Mouse (Mus musculus) hindbrain, embryonic 14.5 days (tissue): ENCODE data around the gene Arg1. TPM values are rescaled to one million over a fixed set of nuclear protein-coding genes. Genes with fewer than 3 reads are reported as not detected.

Source experiments
- ATAC-seq: fragments of 200-750 bp; cut with Nextera tagmentation; 2 replicates; pipeline ENCODE4 v1.8.0; 2017; ENCODE audit warnings: moderate number of reproducible peaks, mild to moderate bottlenecking, moderate TSS enrichment, moderate library complexity; ENCODE audit not compliant: low FRiP score
- DNase-seq: peaks from one replicate; pipeline ENCODE4 v3.0.0-alpha.2; 2015; ENCODE audit warnings: low spot score
- H3K27ac ChIP-seq: fragments of 300-500 bp; sonication (generic); 2 replicates; pipeline ENCODE4 v1.5.1; 2014; ENCODE audit warnings: mild to moderate bottlenecking, moderate library complexity
- H3K27me3 ChIP-seq: fragments of 300-500 bp; sonication (generic); 2 replicates; pipeline ENCODE4 v1.6.1; 2014; ENCODE audit warnings: mild to moderate bottlenecking, low read length, mixed read lengths; ENCODE audit not compliant: control insufficient read depth, insufficient read depth
- H3K36me3 ChIP-seq: fragments of 300-500 bp; sonication (generic); replicated peaks from 2 replicates; pipeline ENCODE4 v1.6.1; 2014; ENCODE audit not compliant: control insufficient read depth, insufficient read depth
- H3K4me1 ChIP-seq: fragments of 300-500 bp; sonication (generic); replicated peaks from 2 replicates; pipeline ENCODE4 v1.6.1; 2014; ENCODE audit warnings: antibody characterized with exemption, low read length, mixed read lengths; ENCODE audit not compliant: control insufficient read depth, insufficient read depth
- H3K4me2 ChIP-seq: fragments of 300-500 bp; sonication (generic); replicated peaks from 2 replicates; pipeline ENCODE4 v1.6.1; 2014; ENCODE audit warnings: mild to moderate bottlenecking, moderate library complexity
- H3K4me3 ChIP-seq: fragments of 300-500 bp; sonication (generic); replicated peaks from 2 replicates; pipeline ENCODE4 v1.5.1; 2014; ENCODE audit warnings: mild to moderate bottlenecking, low read length
- H3K9ac ChIP-seq: fragments of 300-500 bp; sonication (generic); 2 replicates; pipeline ENCODE4 v1.6.1; 2014
- H3K9me3 ChIP-seq: fragments of 300-500 bp; sonication (generic); 2 replicates; pipeline ENCODE4 v1.6.1; 2016; ENCODE audit warnings: low read length; ENCODE audit not compliant: control insufficient read depth
- WGBS: fragments of 180-500 bp; shearing (Covaris S2); extraction: QIAGEN DNeasy Blood & Tissue Kit; methylation state at CpG from one replicate; pipeline ENCODE4 v1.1.7; 2014; 5-methylcytosine and 5-hydroxymethylcytosine counted together
- microRNA-seq: library from miRNA; unstranded; fragments of <30 nt; microRNA quantifications from one replicate; pipeline ENCODE4, GENCODE M21; 2016
- polyA plus RNA-seq: library from polyadenylated mRNA; unstranded; fragments of >200 nt; fragmentation: Nextera tagmentation; extraction: Ambion mirVana; gene quantifications from 2 replicates; pipeline ENCODE4 v1.2.1, GENCODE M21; 2014

Arg1 gene
- polyA plus RNA-seq, 1 experiment from 2014 or later: 2.8 TPM

DNA sequence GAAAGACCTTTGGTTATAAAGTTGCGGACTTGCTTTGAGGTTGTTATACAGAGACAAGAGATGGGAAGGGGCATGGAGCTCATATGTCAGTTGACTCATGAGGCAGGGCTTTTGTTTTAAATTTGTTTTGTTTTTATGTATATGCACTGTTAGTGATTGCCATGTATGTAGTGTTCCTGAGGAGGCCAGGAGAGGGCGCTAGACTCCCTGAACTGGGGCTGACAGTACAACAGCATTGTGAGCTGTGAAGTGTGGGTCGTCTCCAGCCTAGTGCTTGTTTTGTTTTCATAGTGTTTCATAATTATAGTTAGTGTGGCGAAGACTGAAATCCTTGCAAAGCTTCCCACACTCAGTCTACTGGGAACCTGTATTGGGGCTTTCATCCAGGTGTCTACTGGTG lies 53.7 kb downstream of the Arg1 start:
- 81% methylated on average over 4 of the region's 4 CpGs for WGBS
- ATAC-seq (no peak), DNase-seq (no peak)
- Histone ChIP-seq H3K27me3 (no peaks in the 10 kb centered on the region), H3K9ac (no peak overlapping the region), H3K27ac (no peak overlapping the region), H3K4me3 (no peak overlapping the region), H3K4me1 (no peaks in the 10 kb centered on the region), H3K9me3 (no peaks in the 10 kb centered on the region), H3K36me3 (peaks cover 72% of the 10 kb centered on the region), H3K4me2 (no peak overlapping the region)

DNA sequence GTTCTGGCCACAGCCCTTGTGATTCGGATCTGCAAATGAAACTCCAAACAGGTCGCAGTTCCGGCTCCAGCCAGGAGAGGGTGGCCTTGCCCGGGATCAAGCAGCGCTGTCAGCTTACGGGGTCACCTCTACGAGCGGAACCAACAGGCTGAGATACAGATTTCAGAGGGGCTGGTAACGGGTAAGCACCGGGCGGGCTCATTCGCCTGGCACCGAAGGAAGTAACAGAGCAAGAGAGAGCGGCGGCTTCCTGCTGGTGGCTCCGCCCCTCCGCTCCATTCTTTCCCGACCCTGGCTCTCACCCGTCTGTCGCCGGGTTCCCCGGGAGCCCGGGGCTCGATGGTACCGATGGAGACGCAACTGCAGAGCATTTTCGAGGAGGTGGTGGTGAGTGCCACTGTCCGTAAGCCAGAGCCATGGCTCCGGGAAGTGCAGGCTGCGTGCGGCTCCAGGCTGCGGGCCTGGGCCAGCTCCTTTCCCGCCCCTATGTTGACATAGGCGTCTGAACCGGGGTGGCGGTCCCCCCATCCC lies 57.5 kb downstream of the Arg1 start, which contains the start of gene Med23:
Med23 (plus strand) TSS at position 227 of the 531 bp plus-strand sequence.
- no peaks in the 10 kb centered on the region for H3K27me3 ChIP-seq
- H3K36me3 ChIP-seq: peaks cover 36% of the 10 kb centered on the region
- peak within 1 kb of the TSS; percentile 15; the same call in 1 of the 2 replicates for H3K27ac ChIP-seq
- under 1% methylated on average over 36 of the region's 36 CpGs for WGBS
- peak within 1 kb of the TSS; percentile 85 for H3K9ac ChIP-seq
- peak within 1 kb of the TSS; percentile 57 for H3K4me2 ChIP-seq
- ATAC-seq (peak; percentile 100), DNase-seq (peak; percentile 99)
- no peaks in the 10 kb centered on the region for H3K4me1 ChIP-seq
- H3K4me3 ChIP-seq: peak within 1 kb of the TSS; percentile 70
- H3K9me3 ChIP-seq: no peaks in the 10 kb centered on the region

Small RNA genes within 50 kb of the gene (microRNA-seq; reads per million reads assigned to microRNA genes)
- not detected for gene Mir6905

Other genes starting within 250 kb of the Arg1 start
- 5.5 and 7.0 TPM in 2 replicates for gene Enpp1, start 215.3 kb downstream of the Arg1 start, polyA plus RNA-seq
- gene Enpp3, start 84.7 kb downstream of the Arg1 start, polyA plus RNA-seq: 4.1 and 4.8 TPM in 2 replicates
- 32.2 and 32.6 TPM in 2 replicates for gene Med23, start 57.5 kb downstream of the Arg1 start, polyA plus RNA-seq